Mouse (Mus musculus) kidney, adult 11 months (tissue): Measurements from ENCODE around the gene Adam12.
"Not testable (repeated sequence)": the region's sequence is repeated elsewhere in the genome, so short reads cannot be mapped to it uniquely, and the experiment has no call there.

Experiments used
- DNase-seq: peaks from one replicate; pipeline ENCODE4 v3.0.0; 2022

Gene Adam12

GRCm38 (mm10) chr7:133921291-133921690 lies 310.7 kb downstream of the Adam12 start:
- no peak for DNase-seq

DNA sequence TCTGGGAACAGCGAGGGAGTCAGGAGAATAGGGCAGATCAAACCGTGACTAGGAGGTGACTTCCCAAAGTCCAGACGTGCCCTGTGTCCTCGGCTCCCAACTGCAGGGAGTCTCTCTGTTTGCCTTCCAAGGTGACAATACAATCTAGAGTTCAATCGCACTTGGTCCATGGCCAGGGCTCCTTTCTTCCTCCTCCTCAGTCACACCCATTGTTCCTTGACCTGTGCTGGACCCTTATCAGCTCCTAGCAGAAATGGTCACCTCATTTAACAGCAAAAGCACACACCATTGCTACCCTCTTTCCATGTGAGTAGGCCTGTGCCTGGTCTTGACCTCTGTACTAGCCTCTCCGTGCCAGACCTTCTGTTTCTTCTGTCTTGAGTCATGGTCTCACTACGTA lies 311.2 kb downstream of the Adam12 start:
- DNase-seq: no peak

GRCm38 (mm10) chr7:133919918-133920317 lies 312.0 kb downstream of the Adam12 start:
- DNase-seq: no peak

DNA sequence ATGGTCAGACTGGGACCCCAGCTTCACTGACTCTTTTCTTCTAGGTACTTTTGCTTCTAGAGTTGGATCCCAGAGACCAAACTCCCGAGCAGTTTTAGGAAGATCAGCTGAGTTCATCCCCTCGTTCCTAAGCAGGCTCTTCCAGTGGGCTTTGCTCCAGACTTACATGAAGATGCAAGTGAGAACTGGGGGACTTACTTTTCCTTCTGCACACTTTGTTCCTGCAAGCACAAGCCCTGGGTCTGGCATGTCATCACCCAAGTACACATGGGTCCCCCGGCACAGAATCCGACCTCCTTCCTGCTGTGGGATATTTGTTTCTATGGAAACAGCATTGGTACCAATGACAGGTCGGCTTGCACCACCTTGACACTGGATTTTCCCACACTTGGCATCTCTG lies 312.6 kb downstream of the Adam12 start:
- DNase-seq: no peak

DNA sequence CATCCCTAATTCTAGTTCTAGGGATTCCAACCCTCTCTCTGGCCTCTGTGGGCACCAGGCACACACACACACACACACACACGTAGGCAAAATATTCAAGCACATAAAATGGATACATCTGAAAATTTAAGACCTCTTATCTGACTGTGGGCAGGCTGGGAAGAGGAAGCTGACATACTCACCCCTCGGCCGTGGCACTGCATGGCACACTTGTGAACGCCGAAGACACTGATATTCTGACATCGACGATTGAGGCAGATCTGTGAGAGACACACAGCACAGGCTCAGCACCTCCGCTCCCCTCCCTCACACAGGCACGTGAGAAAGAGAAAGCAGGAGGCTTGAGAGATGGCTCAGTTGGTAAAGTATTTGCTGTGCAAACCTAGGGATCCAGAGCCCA lies 315.7 kb downstream of the Adam12 start:
- DNase-seq: no peak

DNA sequence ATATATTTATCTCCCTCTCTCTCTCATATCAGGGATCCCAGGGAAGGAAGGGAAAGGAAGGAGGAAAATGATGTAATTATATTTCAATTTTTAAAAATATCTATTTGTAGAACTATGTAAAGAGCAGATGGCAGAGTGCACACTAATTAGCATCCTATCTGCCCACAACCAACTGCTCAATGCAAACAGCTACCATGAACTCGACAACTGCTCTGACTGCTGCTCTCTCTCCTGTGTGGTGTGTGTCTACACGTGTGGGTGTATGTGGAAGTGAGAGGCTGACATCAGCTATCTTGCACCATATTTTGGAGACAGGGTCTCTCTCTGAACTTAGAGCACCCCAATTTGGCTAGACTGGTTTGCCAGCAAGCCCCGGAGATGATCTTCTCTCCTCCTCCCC lies 320.1 kb downstream of the Adam12 start:
- no peak for DNase-seq

- DNase-seq: no peak
Observed at GRCm38 (mm10) chr7:133909833-133910375, 322.0 kb downstream of the Adam12 start.

- no peak for DNase-seq
Observed at GRCm38 (mm10) chr7:133908966-133909365, 323.0 kb downstream of the Adam12 start.

DNA sequence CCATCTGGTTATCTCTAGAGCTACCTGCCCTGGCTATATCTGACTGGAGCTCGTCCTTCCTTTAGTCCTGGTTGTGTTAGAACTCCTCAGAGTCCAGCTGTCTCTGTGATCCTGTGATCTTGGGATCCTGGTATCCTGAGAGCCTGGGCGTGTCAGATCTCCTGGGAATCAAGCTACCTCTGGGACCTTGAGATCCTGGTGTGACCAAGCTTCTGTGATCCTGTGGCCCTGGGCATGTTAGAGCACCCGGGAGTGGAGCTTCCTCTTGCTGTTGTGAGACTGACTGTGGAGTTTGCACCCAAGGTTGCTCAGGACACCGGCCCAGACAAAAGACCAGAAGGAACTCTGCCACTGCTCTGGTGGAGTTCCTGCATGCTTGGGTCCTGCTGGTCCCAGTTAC lies 332.6 kb downstream of the Adam12 start:
- no peak for DNase-seq

GRCm38 (mm10) chr7:133891796-133892195 lies 340.1 kb downstream of the Adam12 start:
- DNase-seq: no peak

GRCm38 (mm10) chr7:133891298-133891697 lies 340.6 kb downstream of the Adam12 start:
- no peak for DNase-seq

DNA sequence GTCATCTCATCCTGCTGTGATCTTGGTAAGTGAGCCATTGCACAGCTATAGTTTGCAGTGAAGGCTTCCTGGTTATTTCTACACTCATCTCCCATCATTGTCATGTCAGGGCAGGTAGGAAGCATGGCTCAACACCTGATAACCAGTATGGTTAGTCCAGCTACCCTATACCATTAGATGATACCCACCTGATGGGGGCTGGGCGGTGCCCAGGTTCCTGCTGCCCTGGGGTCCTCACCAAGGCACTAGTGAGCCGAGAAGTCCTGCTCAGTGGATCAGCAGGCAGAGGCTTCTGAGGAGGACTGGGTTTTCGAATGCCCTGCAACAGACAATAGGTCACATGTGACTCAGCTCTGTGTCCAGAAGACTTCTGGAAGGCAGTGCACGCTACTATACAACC lies 342.0 kb downstream of the Adam12 start:
- no peak for DNase-seq

GRCm38 (mm10) chr7:133888926-133889920 lies 342.7 kb downstream of the Adam12 start:
- DNase-seq: no peak

DNA sequence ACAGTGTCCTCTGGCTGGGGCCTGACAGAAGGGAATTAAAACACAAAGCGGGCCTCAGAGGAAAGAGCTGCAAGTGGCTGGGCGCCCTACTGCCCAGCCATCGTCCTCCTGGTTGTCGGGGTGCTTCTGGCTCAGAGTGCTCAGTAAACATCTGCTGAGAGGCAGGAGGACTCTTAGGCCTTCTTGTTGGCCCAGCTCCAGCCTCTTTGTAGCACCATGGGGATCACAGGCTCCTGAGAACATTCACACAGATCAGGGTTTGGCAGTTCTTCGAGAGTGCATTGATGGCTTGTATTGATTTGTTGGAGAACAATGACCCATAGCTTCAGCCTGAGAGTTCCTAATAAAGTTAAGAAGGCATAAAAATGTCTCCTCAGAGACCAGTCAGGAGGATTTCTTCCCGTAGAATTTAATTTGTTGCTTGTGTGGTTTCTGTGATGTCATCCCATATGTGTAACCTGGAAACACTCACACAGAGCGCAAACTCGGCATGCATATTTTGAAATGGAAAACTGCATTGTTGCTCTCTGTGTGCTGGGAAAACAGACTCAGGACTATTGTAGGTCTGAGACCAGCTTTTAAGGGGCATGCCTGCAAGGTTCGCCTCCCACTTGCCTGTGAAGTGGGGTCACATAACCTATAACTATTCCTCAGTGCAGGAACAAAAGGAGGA lies 347.1 kb downstream of the Adam12 start:
- DNase-seq: not testable (repeated sequence)

DNA sequence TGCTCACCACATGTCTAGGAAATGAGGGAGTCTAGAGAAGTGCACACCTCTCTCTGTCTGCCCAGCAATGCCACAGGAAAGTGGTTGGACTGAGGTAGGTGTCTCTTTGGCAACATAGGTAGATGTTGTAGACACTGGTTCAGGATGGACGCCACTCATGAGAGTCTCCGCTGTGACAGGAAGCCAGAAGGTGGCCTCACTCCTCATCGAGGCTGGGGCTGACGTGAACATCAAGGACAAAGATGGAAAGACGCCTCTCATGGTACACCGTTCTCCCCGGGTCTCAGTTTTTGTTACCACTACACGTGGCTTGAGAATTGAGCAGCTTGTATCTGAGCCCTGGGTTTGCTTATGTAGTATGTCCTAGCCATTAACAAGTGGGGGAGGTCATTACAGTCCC lies 352.2 kb downstream of the Adam12 start:
- no peak for DNase-seq

DNA sequence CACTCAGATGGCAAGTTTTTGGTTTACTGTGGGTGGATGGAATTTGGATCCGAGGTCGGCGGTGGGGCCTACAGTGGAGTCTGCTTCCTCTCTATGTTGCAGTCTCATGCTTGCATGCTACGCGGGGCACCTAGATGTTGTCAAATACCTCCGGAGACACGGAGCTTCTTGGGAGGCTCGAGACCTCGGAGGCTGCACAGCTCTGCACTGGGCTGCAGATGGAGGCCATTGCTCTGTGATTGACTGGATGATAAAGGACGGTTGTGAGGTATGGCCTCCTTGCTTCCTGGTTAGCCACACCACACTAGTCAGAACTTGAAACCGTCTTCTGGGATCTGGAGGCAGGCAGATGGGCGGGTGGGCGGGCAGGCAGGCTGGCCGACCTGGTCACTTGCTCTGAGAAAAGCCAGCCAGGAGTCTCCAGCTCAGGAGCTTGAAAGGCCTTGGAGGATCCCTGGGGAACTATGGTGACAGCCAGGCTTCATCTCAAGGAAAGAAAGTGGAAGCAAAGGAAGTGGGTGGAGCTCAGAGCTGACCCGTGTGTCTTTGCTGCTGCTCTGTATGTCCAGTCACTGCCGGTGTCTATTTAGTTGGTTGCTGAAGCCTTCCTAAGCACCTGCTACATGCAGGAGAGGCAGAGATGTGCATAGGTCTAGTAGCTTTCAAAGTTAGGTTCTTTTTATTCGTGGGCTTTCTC lies 355.2 kb downstream of the Adam12 start:
- no peak for DNase-seq

DNA sequence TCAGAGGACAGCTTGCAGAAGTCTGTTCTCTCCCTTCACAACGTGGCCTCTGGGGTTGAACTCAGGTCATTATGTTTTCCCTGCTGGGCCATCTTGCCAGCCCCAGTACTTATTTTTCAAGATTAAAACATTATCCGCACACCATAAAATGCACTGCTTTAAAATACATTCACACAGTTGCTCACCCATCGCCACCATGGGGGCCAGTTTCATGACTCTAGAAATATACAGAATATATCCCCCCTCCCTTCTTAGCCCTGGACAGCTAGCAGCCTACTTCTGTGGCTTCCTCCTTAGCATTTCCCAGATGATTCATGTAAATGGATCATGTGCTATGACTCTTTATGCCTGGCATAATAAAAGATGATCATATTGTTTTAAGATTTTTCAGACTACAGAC lies 355.8 kb downstream of the Adam12 start:
- DNase-seq: no peak

DNA sequence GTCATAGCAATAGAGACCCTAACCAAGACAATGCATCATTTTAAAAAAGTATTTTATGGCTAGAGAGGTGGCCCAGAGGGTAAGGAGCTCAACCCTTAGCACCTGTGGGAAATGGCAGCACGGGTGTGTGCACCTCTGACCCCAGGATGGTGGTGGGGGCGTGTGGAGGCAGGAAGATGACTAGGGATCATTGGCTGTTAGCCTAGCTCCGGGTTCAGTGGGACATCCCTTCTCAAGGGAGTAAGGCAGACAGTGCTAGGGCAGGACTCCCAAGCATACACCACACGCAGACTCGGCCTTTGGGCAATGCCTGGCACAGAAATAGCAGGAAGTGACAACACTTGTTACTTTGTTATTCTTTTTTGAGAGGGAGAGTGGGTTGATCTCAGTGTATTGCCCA lies 359.2 kb downstream of the Adam12 start:
- no peak for DNase-seq

DNA sequence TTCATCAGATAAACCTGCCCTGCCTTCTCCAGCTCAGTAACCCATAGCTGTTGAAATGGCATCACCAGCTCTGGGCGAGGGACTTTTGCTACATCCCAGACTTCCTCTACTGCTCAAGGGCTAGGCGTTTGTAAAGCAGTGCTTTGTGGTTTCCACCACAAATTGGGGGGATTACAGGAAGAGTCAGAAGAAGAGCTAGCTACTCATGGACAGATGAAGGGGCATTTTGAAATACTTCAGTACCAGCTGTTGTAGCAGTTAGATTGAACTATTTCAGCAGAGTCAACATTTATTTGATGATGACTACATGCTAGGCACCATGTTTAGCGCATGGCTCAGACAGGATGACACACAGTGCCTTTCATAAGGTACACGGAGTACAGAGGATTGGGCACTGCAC lies 361.7 kb downstream of the Adam12 start:
- DNase-seq: no peak

DNA sequence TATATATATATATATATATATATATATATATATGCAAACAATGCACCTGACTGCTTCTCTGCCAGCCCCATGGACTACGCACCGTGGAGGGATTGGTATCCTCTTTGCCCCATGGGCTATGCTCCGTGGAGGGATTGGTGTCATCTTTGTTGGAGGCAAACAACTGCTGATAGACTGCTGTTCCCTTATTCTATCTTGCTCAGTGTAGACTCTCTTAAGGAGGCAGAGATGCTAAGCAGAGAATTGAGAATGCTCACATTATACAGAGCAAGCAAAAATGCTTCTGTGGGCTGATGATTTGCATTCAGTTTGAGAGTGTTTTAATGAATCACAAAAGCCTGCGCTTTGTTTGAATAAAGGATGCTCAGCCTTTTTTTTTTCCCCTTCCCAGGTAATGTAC lies 368.3 kb downstream of the Adam12 start:
- no peak for DNase-seq

DNA sequence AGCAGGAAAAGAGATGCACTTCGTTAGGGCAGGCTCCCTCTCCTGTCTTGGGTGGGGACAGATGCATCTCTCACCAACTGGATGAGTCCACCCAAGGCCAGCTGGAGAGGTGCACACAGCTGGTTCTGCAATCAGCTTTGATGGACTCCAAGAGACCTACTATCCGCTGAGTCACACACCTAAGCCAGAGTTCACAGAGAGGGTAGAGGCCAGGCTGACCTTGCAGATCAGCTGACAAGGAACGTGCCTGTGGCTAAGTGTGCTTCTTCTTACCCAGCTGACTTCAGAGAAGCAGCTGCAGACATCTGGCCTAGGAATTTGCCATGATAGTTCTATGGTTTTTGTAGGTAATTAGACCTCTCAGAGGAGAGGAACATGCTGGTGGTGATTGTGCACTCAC lies 368.8 kb downstream of the Adam12 start:
- no peak for DNase-seq

- DNase-seq: no peak
Observed at GRCm38 (mm10) chr7:133862723-133863122, 369.2 kb downstream of the Adam12 start.

DNA sequence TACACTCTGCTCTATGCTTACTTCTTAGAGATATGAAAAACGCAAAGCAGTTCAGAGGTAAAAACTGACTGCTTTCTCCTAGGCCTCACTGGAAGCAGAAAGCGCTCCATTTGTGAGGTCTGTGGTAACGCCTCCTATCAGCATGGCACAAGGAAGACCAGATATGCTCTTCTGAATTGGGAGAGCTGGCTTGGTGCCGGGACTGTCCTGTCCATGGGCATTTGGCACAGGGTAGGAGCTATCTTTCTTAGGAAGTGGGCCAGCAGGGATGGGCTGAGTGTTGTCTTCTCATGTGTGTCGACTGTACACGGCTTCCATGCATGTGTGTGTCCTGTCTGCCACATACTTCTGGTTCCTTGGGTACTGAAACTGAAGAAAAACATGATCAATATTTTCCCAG lies 369.7 kb downstream of the Adam12 start:
- DNase-seq: no peak
